Mouse (Mus musculus): ENCODE results near the gene Prdm13. TPM values are rescaled to one million over a fixed set of nuclear protein-coding genes. Genes with fewer than 3 reads are reported as not detected.

Gene Prdm13
- not detected in 2 replicates for total RNA-seq (2017)

GRCm38 (mm10) chr4:21685595-21686091 lies at the start of gene Prdm13:
Prdm13 (minus strand) TSS chr4:21685963.
- no peak for ATAC-seq (ENCODE audit: extremely low read depth, insufficient number of reproducible peaks, low FRiP score, poor library complexity, severe bottlenecking)

DNA sequence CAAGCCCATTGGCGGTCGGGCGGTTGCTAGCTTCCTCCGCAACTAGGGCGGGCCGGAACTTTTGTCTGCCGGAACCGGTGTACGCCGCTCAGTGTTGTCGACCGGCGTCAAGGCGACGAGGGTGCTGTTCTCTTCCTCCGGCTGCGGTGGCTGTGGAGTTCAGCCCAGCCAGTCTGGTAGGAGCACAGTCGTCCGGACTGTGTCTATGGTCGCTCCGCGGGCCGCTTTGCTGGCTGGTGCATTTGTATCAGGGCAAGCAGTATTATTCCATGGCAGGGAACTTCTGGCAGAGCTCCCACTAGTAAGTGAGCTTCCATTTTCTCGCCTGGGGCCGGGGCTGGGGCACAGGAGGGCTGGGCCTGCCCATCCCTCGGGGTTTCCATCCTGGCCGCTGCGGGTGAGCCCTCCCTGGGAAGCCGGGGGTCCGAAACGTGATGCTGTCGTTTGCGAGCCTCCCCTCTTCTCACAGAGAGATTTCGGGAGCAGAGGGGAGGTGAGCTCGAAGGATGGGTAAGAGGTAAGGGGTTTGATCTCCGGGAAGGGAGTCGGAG lies 41.9 kb upstream of the Prdm13 start, which contains the start of gene Ccnc:
Ccnc (plus strand) TSS at position 87 of the 551 bp plus-strand sequence.
- ATAC-seq (ENCODE audit: extremely low read depth, insufficient number of reproducible peaks, low FRiP score, poor library complexity, severe bottlenecking): peak; percentile 98

- peak; percentile 51; the same call in 1 of the 2 replicates for ATAC-seq (ENCODE audit: extremely low read depth, insufficient number of reproducible peaks, low FRiP score, poor library complexity, severe bottlenecking)
Measured at GRCm38 (mm10) chr4:21726912-21727614, 41.3 kb upstream of the Prdm13 start.

- ATAC-seq (ENCODE audit: extremely low read depth, insufficient number of reproducible peaks, low FRiP score, poor library complexity, severe bottlenecking): no peak
Measured at GRCm38 (mm10) chr4:21722752-21723334, 37.1 kb upstream of the Prdm13 start.

DNA sequence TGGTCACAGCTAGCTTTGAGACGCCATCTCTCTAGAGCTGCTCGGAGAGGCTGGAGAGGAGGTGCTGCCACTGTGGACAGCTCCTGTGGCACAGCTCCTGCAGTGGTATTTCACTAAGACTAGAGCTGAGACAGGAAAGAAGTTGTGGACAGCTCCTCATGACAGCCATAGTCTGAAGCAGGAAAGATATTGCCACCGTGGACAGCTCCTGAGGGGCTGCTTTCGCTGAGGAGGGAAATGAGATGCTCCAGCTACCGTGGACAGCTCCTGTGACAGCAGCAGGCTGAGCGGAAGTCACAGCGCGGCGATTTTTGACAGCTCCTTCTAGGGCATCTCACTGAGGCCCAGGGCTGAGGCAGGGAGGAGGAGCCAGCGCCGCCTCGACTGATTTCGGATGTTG lies 26.4 kb upstream of the Prdm13 start:
- peak; percentile 64; the same call in 1 of the 2 replicates for ATAC-seq (ENCODE audit: extremely low read depth, insufficient number of reproducible peaks, low FRiP score, poor library complexity, severe bottlenecking)

DNA sequence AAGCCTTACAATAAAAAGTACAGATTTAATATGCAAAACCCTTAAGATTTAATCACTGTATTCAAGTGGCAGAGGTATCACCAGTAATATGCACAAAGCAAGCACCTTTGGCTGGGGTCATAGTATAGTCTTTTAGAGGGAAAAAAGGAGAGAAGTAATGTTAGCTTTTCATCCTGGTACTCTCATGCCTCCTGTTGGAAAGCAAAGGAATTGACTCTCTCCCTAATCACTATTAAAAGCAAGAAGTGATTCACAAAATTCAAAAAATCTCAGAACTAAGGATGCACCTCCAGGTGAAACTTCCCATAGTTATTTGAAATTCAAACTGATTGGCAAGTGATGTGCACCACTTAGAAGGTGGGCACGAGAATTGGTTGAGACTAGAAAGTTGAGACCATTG lies 19.3 kb upstream of the Prdm13 start:
- ATAC-seq (ENCODE audit: extremely low read depth, insufficient number of reproducible peaks, low FRiP score, poor library complexity, severe bottlenecking): no peak

DNA sequence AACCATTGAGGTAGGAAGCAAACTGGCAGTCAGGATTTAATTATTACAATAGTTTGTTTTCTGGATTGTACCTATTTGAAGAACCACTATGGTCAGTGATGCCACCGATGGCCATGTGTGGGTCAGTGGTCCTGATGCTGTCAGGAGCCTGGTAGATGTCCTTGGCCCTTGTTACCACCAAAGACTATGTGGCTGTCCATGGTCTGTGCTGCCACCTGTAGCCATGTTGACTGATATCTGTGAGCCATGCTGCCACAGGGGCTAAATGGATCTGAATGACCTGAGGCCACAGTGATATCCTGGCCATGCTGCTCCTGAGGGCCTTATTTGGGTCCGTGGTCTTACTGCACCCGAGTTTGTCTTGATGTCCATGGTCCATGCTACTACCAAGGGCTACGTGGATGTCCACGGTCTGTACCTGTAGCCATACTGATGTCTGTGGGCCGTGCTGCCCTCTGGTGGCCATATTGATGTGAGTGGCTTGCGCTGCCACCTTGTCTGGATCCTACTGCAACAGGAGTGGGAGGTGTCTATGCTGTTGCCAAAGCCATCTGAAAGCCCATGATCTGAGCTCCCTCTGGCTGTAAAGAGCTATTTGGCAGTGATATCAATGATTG lies 10.0 kb upstream of the Prdm13 start:
- peak; percentile 74; the same call in 1 of the 2 replicates for ATAC-seq (ENCODE audit: extremely low read depth, insufficient number of reproducible peaks, low FRiP score, poor library complexity, severe bottlenecking)

- ATAC-seq (ENCODE audit: extremely low read depth, insufficient number of reproducible peaks, low FRiP score, poor library complexity, severe bottlenecking): no peak
Measured at GRCm38 (mm10) chr4:21690221-21690620, 4.5 kb upstream of the Prdm13 start.

GRCm38 (mm10) chr4:21689492-21689941 lies 3.8 kb upstream of the Prdm13 start:
- ATAC-seq (ENCODE audit: extremely low read depth, insufficient number of reproducible peaks, low FRiP score, poor library complexity, severe bottlenecking): no peak

- ATAC-seq (ENCODE audit: extremely low read depth, insufficient number of reproducible peaks, low FRiP score, poor library complexity, severe bottlenecking): no peak
Measured at GRCm38 (mm10) chr4:21688703-21689200, 3.0 kb upstream of the Prdm13 start.

DNA sequence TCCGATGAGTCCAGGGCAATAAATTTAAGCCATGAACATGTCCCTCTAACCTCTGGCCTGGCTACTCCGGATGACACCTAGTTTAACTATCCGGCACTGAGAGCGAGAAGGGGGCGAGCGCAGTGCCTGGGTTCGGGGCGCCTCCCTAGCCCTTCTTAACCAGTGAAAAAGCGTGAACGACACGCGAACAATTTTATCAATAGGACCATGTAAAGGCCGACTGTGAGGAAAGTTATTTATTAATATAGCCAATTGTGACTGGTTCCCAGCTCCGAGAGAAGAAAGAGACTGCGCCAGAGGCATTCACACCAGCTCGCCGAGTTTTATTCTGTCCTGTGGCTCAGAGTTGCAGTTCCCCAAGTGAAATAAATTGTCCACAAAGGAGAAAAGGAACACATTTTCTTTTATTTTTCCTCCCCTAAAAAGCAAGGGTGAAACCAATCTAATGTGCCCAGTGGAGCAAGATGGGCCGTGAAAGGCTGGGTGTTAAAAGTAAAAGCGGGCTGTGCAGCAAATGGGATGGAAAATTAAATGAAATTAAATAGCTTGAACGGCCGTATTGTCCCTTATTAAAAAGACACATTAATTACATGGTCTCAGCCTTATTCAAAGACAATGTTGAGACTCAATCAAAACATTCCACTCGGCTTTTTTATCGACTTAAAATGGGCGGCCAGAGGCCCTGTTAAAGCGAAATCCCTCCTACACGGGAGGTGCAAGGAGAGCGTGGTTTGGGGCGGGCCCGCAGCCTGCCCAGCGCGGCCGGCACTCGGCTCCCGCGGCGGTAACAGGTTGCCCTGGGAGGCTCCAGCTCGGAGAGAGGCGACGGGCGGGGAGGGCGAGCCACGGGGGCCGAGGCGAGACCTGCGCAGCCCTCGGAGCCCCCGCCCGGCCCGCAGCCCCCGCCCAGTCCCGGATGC lies 2.3 kb upstream of the Prdm13 start:
- ATAC-seq (ENCODE audit: extremely low read depth, insufficient number of reproducible peaks, low FRiP score, poor library complexity, severe bottlenecking): no peak

DNA sequence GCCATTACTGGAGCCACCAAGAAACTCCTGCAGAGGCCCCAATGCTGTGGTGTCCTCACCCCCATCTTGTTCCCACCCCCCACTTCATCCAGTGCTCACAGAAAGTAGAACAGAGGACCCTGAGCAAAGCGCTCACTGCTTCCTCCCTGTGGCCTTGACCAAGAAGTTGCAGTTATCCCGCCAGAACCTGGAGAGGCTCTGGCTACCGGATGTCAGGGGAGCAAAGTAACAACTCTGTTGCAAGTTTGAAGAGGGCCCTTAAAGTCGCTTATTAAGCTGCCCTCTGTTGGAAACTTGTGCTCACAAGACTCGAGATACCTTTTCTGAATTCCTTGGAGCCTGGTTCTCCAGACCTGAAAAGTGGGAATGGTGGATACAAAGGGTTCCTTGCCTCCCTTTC lies 1.2 kb upstream of the Prdm13 start:
- no peak for ATAC-seq (ENCODE audit: extremely low read depth, insufficient number of reproducible peaks, low FRiP score, poor library complexity, severe bottlenecking)

- ATAC-seq (ENCODE audit: extremely low read depth, insufficient number of reproducible peaks, low FRiP score, poor library complexity, severe bottlenecking): no peak
Measured at GRCm38 (mm10) chr4:21686416-21686815, 653 bp upstream of the Prdm13 start.

DNA sequence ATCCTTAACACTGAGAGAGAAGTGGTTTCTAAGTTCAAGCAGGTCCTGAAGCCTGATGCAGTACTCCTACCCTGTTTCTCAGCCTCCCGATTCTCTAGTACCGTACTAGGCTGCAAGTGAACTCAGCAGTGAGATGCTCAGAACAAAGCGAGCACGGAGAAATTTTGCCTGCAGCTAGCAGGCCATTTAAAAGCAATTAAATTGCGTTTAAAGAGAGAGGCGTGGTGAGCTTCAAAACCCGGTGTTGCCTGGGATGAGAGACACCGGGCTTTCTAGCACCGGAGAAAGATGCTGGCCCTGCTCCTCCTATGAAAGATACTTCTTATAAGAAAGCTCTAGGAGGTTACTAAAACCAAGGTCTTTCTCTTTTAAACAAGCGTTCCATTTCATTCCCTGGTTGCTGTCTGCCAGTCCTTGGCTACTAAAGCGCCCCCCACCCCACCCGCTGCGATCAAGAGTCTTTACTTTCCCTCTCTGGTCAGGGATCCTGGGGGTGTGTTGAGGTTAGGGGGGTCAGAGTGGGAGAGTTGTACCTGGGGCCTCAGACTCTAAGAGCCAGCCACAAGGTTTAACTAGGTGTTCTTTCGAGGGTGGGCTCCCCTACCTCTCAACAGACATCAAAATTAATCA lies 1.3 kb downstream of the Prdm13 start:
- ATAC-seq (ENCODE audit: extremely low read depth, insufficient number of reproducible peaks, low FRiP score, poor library complexity, severe bottlenecking): no peak

GRCm38 (mm10) chr4:21682421-21683150 lies 3.2 kb downstream of the Prdm13 start:
- no peak for ATAC-seq (ENCODE audit: extremely low read depth, insufficient number of reproducible peaks, low FRiP score, poor library complexity, severe bottlenecking)

DNA sequence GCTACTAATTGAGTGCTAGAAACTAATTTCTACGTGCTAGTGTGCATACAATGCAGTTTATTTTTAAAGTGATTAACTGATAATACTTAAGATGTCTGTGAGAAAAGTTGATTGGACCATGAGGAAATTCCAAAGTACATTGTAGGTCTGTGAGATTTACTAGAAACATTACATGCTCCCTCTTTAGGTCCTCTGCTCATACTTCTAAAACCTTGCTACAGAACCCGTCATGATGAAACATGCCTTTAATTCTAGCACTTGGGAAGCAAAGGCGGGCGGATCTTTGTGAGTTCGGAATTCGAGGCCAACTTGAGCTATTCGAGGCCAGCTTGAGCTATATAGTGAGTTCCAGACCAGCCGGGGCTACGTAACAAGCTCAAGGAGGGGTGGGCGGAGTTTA lies 4.8 kb downstream of the Prdm13 start:
- ATAC-seq (ENCODE audit: extremely low read depth, insufficient number of reproducible peaks, low FRiP score, poor library complexity, severe bottlenecking): no peak

Measured in neutrophil, adult 5-6 weeks (primary cell).